Mouse (Mus musculus): ENCODE measurements around the gene Olfr867. TPM values are rescaled to one million over a fixed set of nuclear protein-coding genes. Genes with fewer than 3 reads are reported as not detected.

Gene Olfr867
- not detected in 2 replicates for total RNA-seq (2012; rRNA removed)
- polyA plus RNA-seq (2012; ENCODE audit: insufficient read depth in 1 of 2, insufficient read length in 2 of 2, low read depth in 1 of 2, low replicate concordance in 2 of 2, missing spikeins in 1 of 2): not detected

GRCm38 (mm10) chr9:20057462-20057861 lies at the start of gene Olfr867:
Gene Olfr867 (minus strand): TSS chr9:20057562.
- Histone ChIP-seq H3K9ac (ENCODE audit: control insufficient read depth, low read depth, low read length, poor library complexity, severe bottlenecking) (no peak within 1 kb of the TSS), H3K79me2 (ENCODE audit: control insufficient read depth, insufficient read depth, low read length, poor library complexity) (no peaks in the 10 kb centered on the region), H3K36me3 (ENCODE audit: control insufficient read depth in 1 of 2, insufficient read depth in 2 of 2, low read length in 2 of 2) (no peaks in the 10 kb centered on the region), H3K4me3 (ENCODE audit: control insufficient read depth in 1 of 2, insufficient read depth in 1 of 2, low read depth in 2 of 2, low read length in 2 of 2) (no peak within 1 kb of the TSS), H3K27me3 (ENCODE audit: control insufficient read depth in 1 of 2, insufficient read depth in 2 of 2, low read length in 2 of 2) (no peaks in the 10 kb centered on the region), H3K4me1 (ENCODE audit: control insufficient read depth in 1 of 2, insufficient read depth in 2 of 2, low read length in 2 of 2) (no peaks in the 10 kb centered on the region), H3K9me3 (replicated peaks; ENCODE audit: insufficient read depth, low read length) (no peaks in the 10 kb centered on the region), H3K27ac (ENCODE audit: control insufficient read depth, low read depth, low read length) (no peak within 1 kb of the TSS)
- DNase-seq (ENCODE audit: low read depth, low spot score): no peak
- TF ChIP-seq NRF1 (IDR thresholded peaks at IDR 0.05; ENCODE audit: insufficient read depth, low read depth, low read length, poor library complexity, severe bottlenecking) (no peak), EP300 (IDR thresholded peaks at IDR 0.05; ENCODE audit: low read depth in 1 of 2, low read length in 2 of 2) (no peak), BHLHE40 (IDR thresholded peaks at IDR 0.05; ENCODE audit: borderline replicate concordance, low read depth, low read length) (no peak)

GRCm38 (mm10) chr9:20098326-20098725 lies 41.0 kb upstream of the Olfr867 start, which contains the start of gene Olfr868:
Gene Olfr868 (plus strand): TSS chr9:20098626.
- H3K9ac ChIP-seq (ENCODE audit: control insufficient read depth, low read depth, low read length, poor library complexity, severe bottlenecking): no peak within 1 kb of the TSS
- no peaks in the 10 kb centered on the region for H3K9me3 ChIP-seq (replicated peaks; ENCODE audit: insufficient read depth, low read length)
- H3K36me3 ChIP-seq (ENCODE audit: control insufficient read depth in 1 of 2, insufficient read depth in 2 of 2, low read length in 2 of 2): no peaks in the 10 kb centered on the region
- no peaks in the 10 kb centered on the region for H3K79me2 ChIP-seq (ENCODE audit: control insufficient read depth, insufficient read depth, low read length, poor library complexity)
- H3K4me3 ChIP-seq (ENCODE audit: control insufficient read depth in 1 of 2, insufficient read depth in 1 of 2, low read depth in 2 of 2, low read length in 2 of 2): no peak within 1 kb of the TSS
- no peaks in the 10 kb centered on the region; a peak in 1 of 4 replicates for H3K27me3 ChIP-seq (ENCODE audit: control insufficient read depth in 1 of 2, insufficient read depth in 2 of 2, low read length in 2 of 2)
- no peak for DNase-seq (ENCODE audit: low read depth, low spot score)
- H3K4me1 ChIP-seq (ENCODE audit: control insufficient read depth in 1 of 2, insufficient read depth in 2 of 2, low read length in 2 of 2): no peaks in the 10 kb centered on the region
- TF ChIP-seq MYC (IDR thresholded peaks at IDR 0.05; ENCODE audit: low read depth, low read length) (no peak), NRF1 (IDR thresholded peaks at IDR 0.05; ENCODE audit: insufficient read depth, low read depth, low read length, poor library complexity, severe bottlenecking) (no peak), ZC3H11A (IDR thresholded peaks at IDR 0.05; ENCODE audit: low read depth, low read length) (no peak), TCF12 (IDR thresholded peaks at IDR 0.05; ENCODE audit: low read depth, low read length) (no peak), POLR2AphosphoS2 (IDR thresholded peaks at IDR 0.05; ENCODE audit: low read length) (no peak), MXI1 (IDR thresholded peaks at IDR 0.05; ENCODE audit: low read depth, low read length) (no peak), ZKSCAN1 (IDR thresholded peaks at IDR 0.05; ENCODE audit: low read depth, low read length) (no peak), TAL1 (IDR thresholded peaks at IDR 0.05; ENCODE audit: low read length) (no peak), CTCF (IDR thresholded peaks at IDR 0.05 in 2 of 3, conservative IDR thresholded peaks at IDR 0.05 in 1 of 3; ENCODE audit: control insufficient read depth in 1 of 3, insufficient read depth in 1 of 3, low read depth in 2 of 3, low read length in 3 of 3, poor library complexity in 1 of 3, severe bottlenecking in 1 of 3) (no peak), MAX (IDR thresholded peaks at IDR 0.05; ENCODE audit: low read length) (no peak), BHLHE40 (IDR thresholded peaks at IDR 0.05; ENCODE audit: borderline replicate concordance, low read depth, low read length) (no peak), UBTF (IDR thresholded peaks at IDR 0.05; ENCODE audit: borderline replicate concordance, insufficient read depth, low read depth, low read length) (no peak), POLR2A (IDR thresholded peaks at IDR 0.05; ENCODE audit: control insufficient read depth in 1 of 2, insufficient read depth in 1 of 2, low read depth in 1 of 2, low read length in 2 of 2, poor library complexity in 1 of 2) (no peak), HCFC1 (IDR thresholded peaks at IDR 0.05; ENCODE audit: low read depth, low read length) (no peak), GATA1 (IDR thresholded peaks at IDR 0.05; ENCODE audit: low read depth, low read length) (no peak), CHD2 (IDR thresholded peaks at IDR 0.05; ENCODE audit: low read length) (no peak)
- H3K27ac ChIP-seq (ENCODE audit: control insufficient read depth, low read depth, low read length): no peak within 1 kb of the TSS

All from MEL (cell line).